Mouse (Mus musculus) lung, adult 2 months (tissue): ENCODE data around the gene Ybey.

Source experiments
- CTCF ChIP-seq: fragments of 200-500 bp; IDR thresholded peaks from 2 replicates; pipeline ENCODE4 v1.5.1; 2011; ENCODE audit warnings: mild to moderate bottlenecking, low read length, control low read depth; ENCODE audit not compliant: insufficient read depth
- POLR2A ChIP-seq: fragments of 200-500 bp; IDR thresholded peaks from 2 replicates; pipeline ENCODE4 v1.6.1; 2011; ENCODE audit warnings: low read depth, mild to moderate bottlenecking, control low read depth, low read length, borderline replicate concordance; ENCODE audit errors: extremely low read depth

DNA sequence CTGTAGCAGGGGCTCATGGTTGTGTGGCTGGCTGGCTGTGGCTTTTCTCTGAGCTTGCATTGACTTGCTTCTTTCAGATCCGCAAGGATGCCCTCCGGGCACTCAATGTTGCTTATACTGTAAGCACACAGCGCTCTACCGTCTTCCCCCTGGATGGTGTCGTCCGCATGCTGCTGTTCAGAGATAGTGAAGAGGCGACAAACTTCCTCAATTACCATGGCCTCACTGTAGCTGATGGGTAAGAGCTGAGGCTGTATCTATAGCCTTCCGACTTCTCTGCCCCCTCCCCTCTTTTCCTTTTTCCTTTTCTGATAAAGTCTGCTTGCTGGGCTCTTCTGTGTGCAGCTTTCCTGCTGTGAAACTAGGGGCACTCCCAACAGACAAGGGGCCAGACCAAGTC is 19.4 kb upstream of the Ybey start:
- TF ChIP-seq CTCF (no peak), POLR2A (no peak)
